Mouse (Mus musculus) spleen, postnatal 4 days (tissue): Measurements from ENCODE around the gene Nupr1l.
"Not testable (repeated sequence)": the region's sequence is repeated elsewhere in the genome, so short reads cannot be mapped to it uniquely, and the experiment has no call there.

Experiments used
- DNase-seq, 2 experiments: peaks; one replicate each; pipeline ENCODE4 v3.0.0; 2022; ENCODE audit warnings: low spot score in 2 of 2

Gene Nupr1l

DNA sequence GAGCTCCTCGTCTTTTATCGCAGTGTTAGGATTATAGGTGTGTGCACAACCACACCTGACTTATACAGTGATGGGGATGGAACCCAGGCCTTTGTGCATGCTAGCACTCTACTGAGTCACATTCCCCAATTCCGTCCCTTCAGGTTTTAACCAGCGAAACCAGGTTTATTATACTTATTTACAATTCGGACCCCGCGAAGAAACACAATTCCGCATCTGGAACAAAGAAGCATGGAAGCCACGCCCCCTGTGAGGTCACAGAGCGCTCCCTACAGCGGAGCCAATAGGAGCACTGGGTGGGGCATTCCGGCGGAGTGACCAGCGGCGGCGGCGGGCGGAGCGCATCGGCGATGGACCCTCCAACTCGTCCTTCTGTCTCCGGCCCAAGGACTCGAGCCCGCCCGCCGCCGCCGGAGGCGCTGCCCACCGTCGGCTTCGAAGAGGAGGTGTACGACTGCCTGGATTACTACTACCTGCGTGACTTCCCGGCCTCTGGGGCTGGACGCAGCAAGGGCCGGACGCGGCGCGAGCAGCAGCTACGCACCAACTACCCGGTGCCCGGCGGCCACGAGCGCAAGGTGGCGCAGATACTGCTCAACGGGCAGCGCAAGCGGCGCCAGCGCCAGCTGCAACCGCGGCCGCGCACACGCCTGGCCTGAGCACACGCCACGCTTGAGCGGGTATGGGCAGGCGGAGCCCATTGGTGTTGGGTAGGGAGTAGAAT, at the start of gene Nupr1l:
TSS of gene Nupr1l (plus strand) at position 299 of the 724 bp plus-strand sequence.
- peak; percentile 84 to 91 for DNase-seq

DNA sequence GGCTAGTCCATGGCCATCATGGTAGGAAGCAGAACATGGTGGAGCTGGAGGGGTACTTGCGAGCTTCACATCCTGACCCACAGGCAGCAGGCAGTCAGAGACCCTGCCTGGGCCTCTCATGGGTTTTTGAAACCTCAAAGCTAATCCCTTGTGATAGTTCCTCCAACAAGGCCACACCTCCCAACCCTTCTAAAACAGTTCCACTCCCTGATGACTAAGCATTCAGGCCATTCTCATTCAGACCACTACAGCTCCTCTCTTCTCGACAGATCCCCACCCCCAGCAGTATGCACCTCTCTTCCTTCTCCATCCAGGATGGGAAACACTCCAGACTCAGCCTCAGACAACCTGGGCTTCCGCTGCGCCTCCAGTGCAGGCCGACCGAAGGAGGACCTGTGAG, 46.0 kb upstream of the Nupr1l start:
- no peak for DNase-seq

DNA sequence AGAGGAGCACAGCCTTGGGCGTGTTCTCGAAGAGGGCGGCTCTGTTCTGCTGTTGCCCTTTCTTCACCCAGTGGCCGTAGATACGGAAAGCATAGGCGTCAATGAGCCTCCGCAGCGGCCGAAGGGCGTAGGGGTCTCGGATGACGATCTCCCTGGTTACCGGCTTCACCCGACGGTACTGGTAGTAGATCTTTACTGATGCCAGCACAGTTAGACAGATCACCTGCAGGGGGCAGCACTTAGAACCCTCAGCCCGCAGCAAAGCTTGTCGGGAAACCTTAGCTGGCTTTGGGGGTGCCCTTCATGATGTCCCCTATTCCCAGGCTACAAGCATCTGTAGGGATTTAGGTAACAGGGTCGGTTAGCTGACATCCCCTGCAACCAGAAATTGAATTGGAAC, 43.9 kb upstream of the Nupr1l start:
- DNase-seq, result peak; percentile 43 to 79

DNA sequence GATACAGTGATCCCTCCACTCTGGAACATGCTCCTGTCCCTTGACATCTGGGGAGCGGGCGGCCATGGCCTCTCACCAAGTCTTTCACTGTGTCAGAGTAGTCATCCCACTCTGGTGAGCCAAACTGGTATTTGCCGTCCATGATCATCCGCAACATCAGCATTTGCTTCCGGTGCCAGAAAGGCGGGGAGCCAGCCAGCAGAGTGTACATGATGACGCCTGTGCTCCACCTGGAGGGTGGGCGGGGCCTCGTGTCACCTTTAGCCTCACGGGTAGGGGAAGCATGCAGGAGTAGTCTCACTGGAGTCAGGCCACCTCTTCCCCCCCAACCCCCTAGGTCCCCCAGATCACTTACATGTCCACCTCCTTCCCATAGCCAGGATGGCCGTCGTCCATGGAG, 42.5 kb upstream of the Nupr1l start:
- DNase-seq, result no peak

DNA sequence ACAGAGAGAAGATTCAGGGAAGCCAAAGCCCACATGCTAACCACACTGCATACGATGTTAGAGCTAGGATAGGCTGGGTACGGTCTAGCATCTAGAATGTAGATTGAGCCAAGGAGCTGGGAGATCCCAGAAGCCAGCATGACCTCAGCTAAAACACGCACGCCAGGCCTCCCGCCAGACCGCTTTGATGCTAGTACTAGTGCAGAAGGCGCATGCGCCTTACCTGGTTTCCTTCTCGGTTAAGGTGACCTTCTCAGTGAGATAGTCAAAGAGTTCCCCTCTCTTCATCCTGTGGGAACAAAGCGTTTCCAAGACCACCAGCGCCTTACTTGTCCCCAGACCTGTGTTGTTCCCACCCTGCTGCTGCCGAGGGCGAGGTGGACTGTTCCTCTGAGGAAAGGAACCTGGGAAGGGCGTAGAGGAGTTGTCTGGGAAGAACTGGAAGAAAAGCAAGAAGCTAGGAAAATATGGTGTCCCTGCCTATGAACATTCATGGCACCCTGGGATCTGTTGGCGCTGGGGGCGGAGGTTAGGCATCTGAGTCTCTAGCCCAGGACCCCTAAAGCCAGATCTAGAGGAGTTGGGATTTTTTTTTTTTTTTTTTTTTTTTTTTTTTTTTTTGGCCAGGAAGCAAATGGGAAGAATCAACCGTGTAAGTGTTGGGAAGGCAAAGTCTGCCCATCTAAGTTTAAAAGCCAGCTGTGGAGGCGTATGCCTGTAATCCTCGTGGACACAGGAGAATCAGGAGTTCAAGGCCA, 38.9 kb upstream of the Nupr1l start:
- no peak for DNase-seq

DNA sequence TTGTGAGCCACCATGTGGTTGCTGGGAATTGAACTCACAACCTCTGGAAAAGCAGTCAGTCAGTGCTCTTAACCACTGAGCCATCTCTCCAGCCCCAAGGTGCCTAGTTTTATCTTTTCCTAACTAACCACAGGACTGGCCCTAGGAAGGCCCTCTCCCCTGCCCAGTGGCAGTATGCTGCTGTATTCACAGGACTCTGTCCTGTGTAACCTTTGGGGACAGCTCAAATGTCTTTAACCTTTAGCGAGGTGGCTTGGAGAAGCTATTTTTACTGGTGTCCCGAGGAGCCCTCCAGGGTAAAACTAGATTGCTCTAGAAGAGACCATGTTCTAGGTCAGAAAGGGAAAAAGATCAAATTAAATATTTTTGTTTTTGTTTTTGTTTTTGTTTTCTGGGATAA, 37.1 kb upstream of the Nupr1l start:
- DNase-seq, result no peak

DNA sequence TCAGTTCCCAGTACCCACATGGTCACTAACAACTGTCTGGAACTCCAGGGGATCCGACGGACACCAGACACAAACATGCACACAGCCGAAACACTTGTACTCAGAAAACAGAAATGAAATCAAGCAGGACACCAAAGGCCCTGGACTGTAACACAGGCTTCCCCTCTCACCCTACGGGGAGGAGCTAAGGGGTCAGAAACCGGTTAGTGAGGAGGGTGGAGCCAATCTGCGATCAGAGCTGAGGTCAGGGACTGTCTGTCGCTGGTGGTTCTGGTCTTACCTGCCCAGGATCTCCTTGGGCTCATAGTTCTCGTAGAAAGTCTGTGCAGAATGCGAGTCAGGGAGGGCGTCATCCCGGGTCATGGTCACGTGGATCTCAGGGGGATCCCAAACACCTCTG, 34.4 kb upstream of the Nupr1l start:
- no peak for DNase-seq

DNA sequence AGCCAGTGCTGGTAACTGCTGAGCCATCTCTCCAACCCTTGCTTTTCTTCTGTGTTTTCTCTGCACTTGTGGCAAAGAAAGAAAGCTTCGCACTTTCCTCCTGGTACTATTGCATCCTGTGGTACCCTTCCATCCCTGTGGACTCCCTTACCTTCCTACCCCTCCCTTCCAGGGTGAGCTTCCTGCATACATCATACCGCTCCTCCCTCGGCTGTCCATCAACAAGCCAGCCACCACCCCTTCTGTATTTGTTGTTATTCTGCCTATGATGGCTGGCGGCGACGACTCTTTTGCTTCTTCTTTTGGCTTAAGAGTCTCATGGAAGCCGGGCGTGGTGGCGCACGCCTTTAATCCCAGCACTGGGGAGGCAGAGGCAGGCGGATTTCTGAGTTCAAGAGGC, 33.2 kb upstream of the Nupr1l start:
- no peak for DNase-seq

DNA sequence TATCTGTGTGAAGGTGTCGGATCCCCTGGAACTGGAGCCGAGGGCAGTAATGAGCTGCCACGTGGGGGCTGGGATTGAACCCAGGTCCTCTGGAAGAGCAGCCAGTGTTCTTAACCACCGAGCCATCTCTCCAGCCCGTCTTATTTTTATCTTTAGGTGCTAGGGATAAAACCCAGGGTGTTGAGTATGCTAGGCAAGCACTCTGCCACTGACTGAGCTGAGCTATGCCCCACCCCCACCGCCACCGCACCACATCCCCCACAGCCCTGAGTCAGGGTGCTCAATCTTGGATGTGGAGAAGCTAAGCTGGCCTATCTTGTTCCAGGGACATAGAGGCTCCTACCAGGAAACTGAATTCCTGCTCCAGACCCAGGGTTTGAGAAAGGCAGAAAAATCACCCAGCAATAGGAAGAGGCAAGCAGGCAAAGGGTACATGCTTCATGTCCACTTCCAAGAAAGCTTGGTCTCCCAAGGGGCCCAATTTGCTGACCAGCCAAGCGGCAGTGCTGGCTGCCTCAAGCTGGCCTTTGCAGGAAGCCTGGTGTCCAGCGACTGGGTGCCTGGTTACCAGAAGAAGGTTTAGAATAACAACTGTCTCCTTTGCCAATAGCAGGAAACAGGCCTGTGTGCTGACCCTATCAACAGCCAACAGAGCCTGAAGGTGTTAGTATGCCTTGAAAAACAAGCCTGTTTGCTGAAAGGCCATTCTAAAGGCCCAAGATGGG, 30.4 kb upstream of the Nupr1l start:
- DNase-seq, result no peak

DNA sequence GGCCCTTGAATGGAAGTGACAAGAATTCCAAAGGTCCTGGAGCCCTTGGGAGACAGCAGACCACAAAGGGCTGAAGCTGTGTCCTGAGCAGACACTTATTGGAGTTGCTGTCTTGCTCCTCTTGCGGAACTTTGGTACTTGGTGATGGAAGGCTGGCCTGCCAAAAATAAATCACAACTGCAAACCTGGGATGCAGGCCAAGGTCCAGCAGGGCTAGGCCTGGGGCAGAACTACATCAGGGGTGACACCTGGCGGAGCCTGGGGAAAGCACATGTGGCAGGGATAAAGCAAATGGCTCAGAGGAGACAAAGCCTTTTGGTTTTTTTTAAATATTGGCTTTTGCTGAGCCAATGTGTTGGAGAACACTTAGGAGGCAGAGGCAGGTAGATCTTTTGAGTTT, 29.4 kb upstream of the Nupr1l start:
- DNase-seq, result no peak

DNA sequence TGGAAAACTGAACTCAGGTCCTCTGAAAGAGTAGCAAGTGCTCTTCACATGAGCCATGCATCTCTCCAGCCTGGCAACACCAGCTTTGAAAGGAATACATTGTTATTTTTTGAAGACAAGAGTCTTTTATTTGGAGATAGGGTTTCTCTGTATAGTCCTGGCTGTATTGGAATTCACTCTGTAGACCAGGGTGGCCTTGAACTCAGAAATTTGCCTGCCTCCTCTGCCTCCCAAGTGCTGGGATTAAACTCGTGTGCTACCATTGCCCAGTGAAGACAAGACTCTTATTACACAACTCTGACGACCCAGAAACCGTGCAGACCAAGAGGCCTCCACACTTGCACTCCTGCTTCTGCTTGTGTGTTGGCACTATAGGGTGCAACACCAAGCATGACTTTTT, 28.5 kb upstream of the Nupr1l start:
- DNase-seq, result no peak

DNA sequence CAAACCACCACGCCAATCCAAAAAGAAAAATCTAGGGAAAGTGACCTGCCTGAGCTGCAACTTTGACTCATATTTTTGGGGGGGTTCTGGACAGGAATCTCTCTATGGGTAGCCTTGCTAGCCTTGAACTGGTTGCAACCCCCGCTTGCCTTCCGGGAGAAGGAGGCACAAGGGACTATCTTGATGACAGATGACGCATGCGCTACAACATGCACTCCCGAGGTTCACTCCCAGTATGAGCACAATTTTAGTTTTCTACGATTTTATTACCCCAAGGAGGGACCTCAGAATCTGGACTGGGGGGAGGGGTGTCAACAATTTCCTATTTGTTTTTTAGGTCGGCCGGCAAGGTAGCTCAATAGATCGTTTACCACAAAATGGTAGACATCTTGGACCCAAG, 22.1 kb upstream of the Nupr1l start:
- no peak for DNase-seq

DNA sequence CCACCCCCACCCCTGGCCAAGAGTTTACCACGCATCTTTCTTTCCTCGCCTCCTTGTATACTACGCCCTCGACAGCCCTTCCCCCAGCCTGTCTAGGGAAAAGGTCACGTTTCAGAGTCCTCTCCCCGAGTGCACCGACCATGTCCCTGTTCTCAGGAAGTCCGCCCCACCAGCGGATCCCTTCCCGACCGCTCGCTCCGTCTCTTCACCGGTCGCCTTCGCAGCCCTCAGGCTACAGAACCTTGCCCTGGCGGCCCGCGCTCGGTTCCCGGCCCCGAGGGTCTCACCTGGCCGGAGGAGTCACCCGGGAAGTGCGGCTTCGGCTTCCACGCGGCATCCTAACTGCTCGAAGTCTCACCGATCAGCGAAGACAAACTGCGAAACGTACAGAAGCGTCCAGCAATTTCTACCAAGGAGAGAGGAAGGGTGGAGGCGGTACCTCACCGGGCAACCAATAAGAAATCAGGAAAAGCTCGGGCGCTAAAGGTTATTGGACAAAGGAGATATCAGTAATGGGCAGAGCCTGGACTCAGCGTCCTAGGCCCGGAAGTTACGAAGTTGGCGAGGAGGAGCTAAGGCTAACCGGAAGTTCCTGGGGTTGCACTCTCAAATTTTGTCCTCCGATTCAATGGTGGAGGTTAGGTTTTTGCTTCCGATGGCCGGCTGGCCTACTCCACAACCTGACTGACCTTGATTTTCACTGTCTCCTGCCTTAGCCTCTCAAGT, 21.3 kb upstream of the Nupr1l start, which contains the start of gene Chchd2:
TSS of gene Chchd2 (minus strand) at position 560 of the 726 bp plus-strand sequence.
- DNase-seq, result peak; percentile 89 to 91

DNA sequence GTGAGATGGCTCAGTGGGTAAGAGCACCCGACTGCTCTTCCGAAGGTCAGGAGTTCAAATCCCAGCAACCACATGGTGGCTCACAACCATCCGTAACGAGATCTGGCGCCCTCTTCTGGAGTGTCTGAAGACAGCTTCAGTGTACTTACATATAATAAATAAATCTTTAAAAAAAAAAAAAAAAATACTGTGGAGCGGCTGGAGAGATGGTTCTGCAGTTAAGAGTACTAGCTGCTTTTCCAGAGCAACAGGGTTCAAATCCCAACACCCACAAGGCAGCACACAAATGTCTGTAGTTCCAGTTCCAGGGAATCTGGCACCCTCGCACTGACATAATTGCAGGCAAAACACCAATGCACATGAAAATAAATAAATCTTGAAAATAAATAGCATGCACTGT, 17.9 kb upstream of the Nupr1l start:
- not testable (repeated sequence) for DNase-seq

DNA sequence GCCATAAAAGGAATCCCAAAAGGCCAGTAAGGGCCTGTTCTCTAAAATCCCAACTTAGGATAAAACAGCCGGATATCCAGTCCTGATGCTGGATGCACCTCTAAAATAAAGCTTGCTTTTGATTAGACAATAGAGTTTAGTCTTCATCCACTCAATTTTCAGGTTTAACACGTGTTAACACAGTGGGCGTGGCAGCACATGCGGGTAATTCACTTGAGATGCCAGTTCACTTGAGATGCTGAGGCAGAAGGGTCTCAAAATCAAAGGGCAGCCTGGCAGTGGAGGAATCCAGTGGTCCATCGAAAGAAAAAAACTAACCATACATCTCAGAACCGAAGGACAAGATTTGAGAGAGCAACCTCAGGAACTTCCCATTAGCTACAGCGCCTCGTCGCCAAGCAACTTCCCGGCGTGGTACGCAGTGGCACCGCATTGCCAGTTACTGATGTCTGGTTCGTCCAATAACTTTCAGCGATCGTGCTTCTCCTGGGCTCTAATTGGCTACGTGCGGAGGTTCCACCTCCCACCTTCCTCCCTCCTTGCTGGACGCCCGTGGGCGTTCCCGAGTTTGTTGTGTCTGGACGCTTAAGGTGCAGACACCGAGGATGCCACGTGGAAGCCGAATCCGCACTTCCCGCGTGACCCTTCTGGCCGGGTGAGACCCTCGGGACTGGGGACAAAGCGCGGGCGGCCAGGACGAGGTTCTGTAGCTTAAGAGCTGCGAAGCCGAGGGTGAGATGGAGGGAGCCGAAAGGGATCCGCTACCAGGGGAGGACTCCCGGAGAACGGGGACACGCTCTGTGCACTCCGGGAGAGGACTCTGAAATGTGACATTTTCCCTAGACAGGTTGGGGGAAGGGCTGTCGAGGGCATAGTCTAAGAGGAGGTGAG, 12.9 kb upstream of the Nupr1l start, which contains the start of gene Zbed5:
TSS of gene Zbed5 (plus strand) at position 526 of the 891 bp plus-strand sequence.
- peak; percentile 78 to 86 for DNase-seq

DNA sequence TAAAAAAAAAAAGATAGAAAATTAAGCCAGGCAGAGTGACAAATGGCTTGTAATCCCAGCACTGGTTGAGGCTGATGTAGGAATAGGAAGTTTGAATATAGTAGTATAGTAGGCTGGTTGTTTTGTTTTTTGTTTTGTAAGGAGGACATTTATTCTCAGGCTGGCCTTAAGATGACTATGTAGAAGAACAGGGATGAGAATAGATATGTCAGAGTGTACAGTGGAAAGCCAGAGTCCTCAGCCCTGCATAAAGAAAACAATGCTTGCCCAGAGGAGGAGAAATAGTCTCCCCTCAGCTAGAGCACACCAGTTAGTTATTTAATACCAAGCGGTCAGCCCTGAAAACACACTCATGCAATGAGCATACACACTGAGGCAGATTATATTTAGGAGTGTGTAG, 9.9 kb upstream of the Nupr1l start, which contains the start of gene Phkg1:
TSS of gene Phkg1 (minus strand) at position 101 of the 400 bp plus-strand sequence.
- DNase-seq, result no peak

DNA sequence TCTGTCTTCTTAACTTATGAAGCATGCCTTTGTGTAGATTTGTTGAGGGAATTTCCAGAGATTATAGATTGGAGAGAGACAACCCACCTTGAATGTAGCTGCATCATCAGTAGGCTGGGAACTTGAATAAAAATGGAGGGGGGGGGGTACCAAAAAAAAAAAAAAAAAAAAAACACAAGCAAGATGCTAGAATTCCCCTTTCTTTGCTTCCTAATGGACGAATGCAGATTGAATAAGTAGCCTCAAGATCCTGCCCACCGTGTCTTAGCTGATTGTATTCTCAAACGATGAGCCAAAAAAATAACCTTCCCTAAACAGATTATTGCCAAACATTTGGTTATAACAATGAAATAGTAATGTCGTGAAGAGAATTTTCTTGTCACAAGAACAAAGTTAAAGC, 565 bp upstream of the Nupr1l start:
- DNase-seq, result no peak

DNA sequence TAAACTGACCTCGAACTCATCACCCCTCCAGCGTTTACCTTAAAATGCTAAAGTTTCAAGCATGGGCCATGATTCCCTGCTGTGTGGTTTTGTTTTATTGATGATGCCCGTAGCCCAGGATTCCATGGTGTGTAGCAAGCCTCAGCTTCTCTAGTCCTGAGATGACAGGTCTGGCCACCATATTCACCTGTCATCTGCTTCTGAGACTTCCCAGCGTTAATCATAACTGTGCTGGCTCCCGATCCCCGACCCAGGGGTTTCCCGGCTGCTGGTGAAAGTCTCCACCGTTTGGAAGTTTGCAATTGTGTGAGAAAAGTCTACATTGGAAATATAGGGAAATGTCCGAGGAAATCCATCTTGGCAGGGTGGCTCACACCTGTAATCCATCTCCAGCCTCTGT, 807 bp downstream of the Nupr1l start:
- DNase-seq, result no peak

DNA sequence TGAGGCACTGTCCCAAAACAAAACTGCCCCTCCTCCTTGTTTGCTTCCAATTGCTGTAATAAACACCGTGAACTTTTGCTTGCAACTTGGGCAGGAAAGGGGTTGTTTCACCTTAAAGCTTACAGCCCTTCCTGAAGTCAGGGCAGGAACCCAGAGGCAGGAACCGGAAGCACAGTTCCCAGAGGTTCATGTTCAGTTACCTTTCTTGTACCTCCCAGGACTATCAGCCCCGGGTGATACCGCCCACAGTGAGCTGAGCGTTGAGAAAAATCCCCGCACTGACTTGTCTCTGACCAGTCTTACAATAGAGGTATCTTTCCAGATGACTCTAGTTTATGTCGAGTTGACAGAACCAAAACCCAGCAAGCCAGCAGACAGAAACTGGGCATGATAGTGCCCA, 1.3 kb downstream of the Nupr1l start:
- no peak for DNase-seq

DNA sequence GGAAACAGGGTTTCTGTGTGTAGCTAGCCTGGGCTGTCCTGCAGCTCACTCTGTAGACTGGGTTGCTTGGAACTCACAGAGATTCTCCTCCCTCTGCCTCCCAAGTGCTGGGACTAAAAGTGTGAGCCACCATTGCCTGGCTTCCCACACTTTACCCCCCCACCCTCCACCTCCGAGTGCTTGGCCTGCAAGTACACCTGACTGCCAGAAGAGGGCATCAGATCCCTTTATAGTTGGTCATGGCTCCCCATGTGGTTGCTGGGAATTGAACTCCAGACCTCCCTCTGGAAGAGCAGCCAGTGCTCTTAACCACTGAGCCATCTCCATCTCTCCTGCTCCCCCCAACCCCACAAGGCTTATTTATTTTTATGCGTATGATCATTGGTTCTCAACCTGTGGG, 5.7 kb downstream of the Nupr1l start:
- DNase-seq, result peak in 1 of 2 experiments; percentile 29

DNA sequence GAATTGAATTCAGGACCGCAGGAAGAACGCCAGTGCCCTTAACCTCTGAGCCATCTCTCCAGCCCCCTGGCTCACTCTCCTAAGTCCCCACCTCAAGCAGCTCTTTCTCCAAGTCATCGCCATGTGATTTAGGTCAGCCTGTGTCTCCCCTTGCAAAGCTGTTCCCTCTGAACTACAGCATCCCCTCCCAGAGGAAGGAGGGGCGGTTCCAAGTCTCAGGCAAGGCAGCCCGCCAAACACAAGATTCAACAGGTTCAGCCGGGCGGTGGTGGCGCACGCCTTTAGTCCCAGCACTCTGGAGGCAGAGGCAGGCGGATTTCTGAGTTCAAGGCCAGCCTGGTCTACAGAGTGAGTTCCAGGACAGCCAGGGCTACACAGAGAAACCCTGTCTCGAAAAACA, 7.2 kb downstream of the Nupr1l start:
- not testable (repeated sequence) for DNase-seq
